Mouse (Mus musculus) heart, embryonic 11.5 days (tissue): ENCODE measurements at regions not wholly inside any gene's neighbourhood (a gene's known extent, or its start where the extent isn't known, plus 50 kb on each side); places are given as distances from the start of the nearest gene placed in this dataset.

Experiments
- ATAC-seq: fragments of 200-750 bp; cut with Nextera tagmentation; replicated peaks from 2 replicates; pipeline ENCODE4 v1.8.0; 2017; ENCODE audit warnings: moderate library complexity; ENCODE audit not compliant: insufficient number of reproducible peaks, low FRiP score, low TSS enrichment
- H3K27ac ChIP-seq: fragments of 300-500 bp; sonication (generic); 2 replicates; pipeline ENCODE4 v1.5.1; 2014; ENCODE audit warnings: mild to moderate bottlenecking, low read depth, low read length
- H3K27me3 ChIP-seq: fragments of 300-500 bp; sonication (generic); 2 replicates; pipeline ENCODE4 v1.6.1; 2014; ENCODE audit warnings: mild to moderate bottlenecking, low read length, mixed read lengths; ENCODE audit not compliant: control insufficient read depth, insufficient read depth
- H3K36me3 ChIP-seq: fragments of 300-500 bp; sonication (generic); 2 replicates; pipeline ENCODE4 v1.6.1; 2014; ENCODE audit warnings: mild to moderate bottlenecking, low read length, moderate library complexity, mixed read lengths; ENCODE audit not compliant: control insufficient read depth, insufficient read depth
- H3K4me1 ChIP-seq: fragments of 300-500 bp; sonication (generic); 2 replicates; pipeline ENCODE4 v1.6.1; 2014; ENCODE audit warnings: low read length; ENCODE audit not compliant: control insufficient read depth, insufficient read depth
- H3K4me2 ChIP-seq: fragments of 300-500 bp; sonication (generic); 2 replicates; pipeline ENCODE4 v1.6.1; 2014; ENCODE audit warnings: mild to moderate bottlenecking, moderate library complexity
- H3K4me3 ChIP-seq: fragments of 300-500 bp; sonication (generic); 2 replicates; pipeline ENCODE4 v1.5.1; 2014; ENCODE audit warnings: low read depth, low read length
- H3K9ac ChIP-seq: fragments of 300-500 bp; sonication (generic); 2 replicates; pipeline ENCODE4 v1.6.1; 2014; ENCODE audit warnings: mild to moderate bottlenecking, low read depth, low read length, moderate library complexity
- H3K9me3 ChIP-seq: fragments of 300-500 bp; sonication (generic); replicated peaks from 2 replicates; pipeline ENCODE4 v1.6.1; 2016; ENCODE audit warnings: low read length; ENCODE audit not compliant: control insufficient read depth
- WGBS: fragments of 180-500 bp; shearing (Covaris S2); extraction: QIAGEN DNeasy Blood & Tissue Kit; methylation state at CpG from one replicate; pipeline ENCODE4 v1.1.7; 2014; ENCODE audit not compliant: insufficient replicate concordance; 5-methylcytosine and 5-hydroxymethylcytosine counted together

DNA sequence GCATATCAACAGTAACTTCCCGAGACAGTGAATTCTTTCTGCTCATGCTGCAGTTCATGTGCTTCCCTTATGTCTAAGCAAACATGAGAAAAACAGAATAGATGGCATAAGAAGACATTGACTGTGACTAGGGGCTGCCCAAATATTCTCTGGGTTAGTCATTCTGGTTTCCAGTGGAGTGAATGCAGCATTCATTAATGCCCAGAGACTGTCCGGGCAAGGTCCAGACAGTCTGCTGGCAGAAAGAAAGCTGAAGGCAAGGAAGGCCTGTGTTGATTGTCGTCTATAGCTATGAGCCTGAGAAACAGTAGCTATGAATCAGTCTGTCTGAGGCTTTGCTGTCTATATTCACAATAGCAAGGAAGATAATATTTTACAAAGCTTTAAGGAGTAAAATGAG is 537.9 kb upstream of the Jag1 start:
- Histone ChIP-seq H3K9me3 (no peaks in the 10 kb centered on the region), H3K27me3 (no peaks in the 10 kb centered on the region), H3K4me1 (0 out of 2 replicates have a peak, but pooled peaks cover under 1% of the 10 kb centered on the region), H3K36me3 (no peaks in the 10 kb centered on the region), H3K4me3 (no peak overlapping the region), H3K27ac (no peak overlapping the region), H3K9ac (no peak overlapping the region), H3K4me2 (no peak overlapping the region)
- 72% methylated on average over 3 of the region's 3 CpGs for WGBS
- ATAC-seq, result no peak

- Histone ChIP-seq H3K27me3 (no peaks in the 10 kb centered on the region), H3K4me2 (no peak overlapping the region), H3K4me1 (0 out of 2 replicates have a peak, but pooled peaks cover 3% of the 10 kb centered on the region), H3K4me3 (no peak overlapping the region), H3K27ac (no peak overlapping the region), H3K36me3 (no peaks in the 10 kb centered on the region), H3K9me3 (no peaks in the 10 kb centered on the region), H3K9ac (no peak overlapping the region)
- 22% methylated on average over 2 of the region's 2 CpGs for WGBS
- ATAC-seq, result no peak
Observed at GRCm38 (mm10) chr2:137644160-137644559, 527.7 kb upstream of the Jag1 start.

- Histone ChIP-seq H3K36me3 (no peaks in the 10 kb centered on the region), H3K27ac (0 out of 2 replicates have a peak overlapping the region, but pooled peaks have one; percentile 10), H3K4me3 (no peak overlapping the region), H3K9me3 (no peaks in the 10 kb centered on the region), H3K4me1 (0 out of 2 replicates have a peak, but pooled peaks cover 3% of the 10 kb centered on the region), H3K4me2 (no peak overlapping the region), H3K27me3 (no peaks in the 10 kb centered on the region), H3K9ac (no peak overlapping the region)
- 43% methylated on average over 10 of the region's 10 CpGs for WGBS
- no peak; the same call in 1 of the 2 replicates for ATAC-seq
Observed at GRCm38 (mm10) chr2:137643269-137644055, 527.0 kb upstream of the Jag1 start.

- ATAC-seq, result no peak
- H3K4me3 ChIP-seq, result no peak overlapping the region
- H3K9ac ChIP-seq, result no peak overlapping the region
- H3K4me2 ChIP-seq, result no peak overlapping the region
- H3K9me3 ChIP-seq, result no peaks in the 10 kb centered on the region
- H3K36me3 ChIP-seq, result no peaks in the 10 kb centered on the region
- no peaks in the 10 kb centered on the region for H3K4me1 ChIP-seq
- H3K27ac ChIP-seq, result no peak overlapping the region
- no peaks in the 10 kb centered on the region for H3K27me3 ChIP-seq
- WGBS, result 53% methylated on average over 4 of the region's 4 CpGs
Observed at GRCm38 (mm10) chr2:137635019-137635621, 518.7 kb upstream of the Jag1 start.

- H3K4me3 ChIP-seq, result no peak overlapping the region
- H3K27ac ChIP-seq, result no peak overlapping the region
- no peaks in the 10 kb centered on the region for H3K9me3 ChIP-seq
- ATAC-seq, result no peak
- no peak overlapping the region for H3K4me2 ChIP-seq
- no peaks in the 10 kb centered on the region for H3K27me3 ChIP-seq
- WGBS, result 81% methylated on average over 3 of the region's 3 CpGs
- H3K4me1 ChIP-seq, result no peaks in the 10 kb centered on the region
- H3K36me3 ChIP-seq, result no peaks in the 10 kb centered on the region
- H3K9ac ChIP-seq, result no peak overlapping the region
Observed at GRCm38 (mm10) chr2:137616637-137617036, 500.2 kb upstream of the Jag1 start.

DNA sequence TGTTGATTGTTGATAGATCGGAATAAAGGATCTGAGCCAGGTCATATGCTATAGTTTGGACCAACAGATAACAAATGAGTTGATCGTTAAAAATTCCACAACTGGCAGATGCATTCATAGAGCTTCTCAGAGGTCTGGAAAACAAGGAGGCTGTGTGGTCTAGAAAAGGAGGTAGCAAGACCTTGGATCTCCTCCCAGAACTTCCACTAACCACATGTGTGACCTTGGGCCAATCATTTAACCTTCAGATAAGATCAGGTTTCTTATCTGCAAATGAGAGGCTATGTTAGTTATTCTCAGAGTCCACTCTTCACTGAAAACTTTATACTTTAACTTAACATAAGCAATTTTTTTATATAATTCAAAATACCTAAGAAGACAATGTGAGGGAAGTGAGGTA is 497.3 kb upstream of the Jag1 start:
- Histone ChIP-seq H3K9ac (no peak overlapping the region), H3K27me3 (no peaks in the 10 kb centered on the region), H3K9me3 (no peaks in the 10 kb centered on the region), H3K27ac (no peak overlapping the region), H3K4me3 (no peak overlapping the region), H3K4me2 (no peak overlapping the region), H3K36me3 (no peaks in the 10 kb centered on the region), H3K4me1 (no peaks in the 10 kb centered on the region)
- 87% methylated on average over 2 of the region's 2 CpGs for WGBS
- ATAC-seq, result no peak

- Histone ChIP-seq H3K9me3 (no peaks in the 10 kb centered on the region), H3K36me3 (no peaks in the 10 kb centered on the region), H3K4me1 (no peaks in the 10 kb centered on the region), H3K27me3 (no peaks in the 10 kb centered on the region), H3K4me3 (no peak overlapping the region), H3K27ac (no peak overlapping the region), H3K4me2 (no peak overlapping the region), H3K9ac (no peak overlapping the region)
- 46% methylated on average over 6 of the region's 6 CpGs for WGBS
- no peak for ATAC-seq
Observed at GRCm38 (mm10) chr2:137608506-137608905, 492.1 kb upstream of the Jag1 start.

DNA sequence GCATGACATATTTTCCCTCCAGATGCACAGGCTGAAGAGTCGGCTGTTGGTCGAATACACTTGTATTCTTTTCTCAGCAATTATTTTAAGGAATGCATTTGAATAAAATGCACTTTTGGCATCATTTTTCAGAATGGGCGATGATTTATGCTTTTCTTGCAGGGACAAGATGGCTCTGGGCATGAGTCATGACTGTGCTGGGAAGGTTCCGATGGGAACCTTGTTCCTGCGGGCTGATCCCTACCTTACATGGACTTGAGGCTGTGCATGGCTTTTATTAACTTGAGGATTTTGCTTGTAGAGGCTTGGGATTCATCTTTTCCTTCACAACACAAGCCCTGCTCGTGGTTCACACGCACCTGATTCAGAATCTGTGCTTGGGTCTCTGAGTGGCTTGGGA is 481.7 kb upstream of the Jag1 start:
- Histone ChIP-seq H3K4me3 (no peak overlapping the region), H3K36me3 (no peaks in the 10 kb centered on the region), H3K27me3 (no peaks in the 10 kb centered on the region), H3K27ac (no peak overlapping the region), H3K4me1 (no peaks in the 10 kb centered on the region), H3K4me2 (no peak overlapping the region), H3K9me3 (no peaks in the 10 kb centered on the region), H3K9ac (no peak overlapping the region)
- ATAC-seq, result no peak
- 83% methylated on average over 7 of the region's 7 CpGs for WGBS

DNA sequence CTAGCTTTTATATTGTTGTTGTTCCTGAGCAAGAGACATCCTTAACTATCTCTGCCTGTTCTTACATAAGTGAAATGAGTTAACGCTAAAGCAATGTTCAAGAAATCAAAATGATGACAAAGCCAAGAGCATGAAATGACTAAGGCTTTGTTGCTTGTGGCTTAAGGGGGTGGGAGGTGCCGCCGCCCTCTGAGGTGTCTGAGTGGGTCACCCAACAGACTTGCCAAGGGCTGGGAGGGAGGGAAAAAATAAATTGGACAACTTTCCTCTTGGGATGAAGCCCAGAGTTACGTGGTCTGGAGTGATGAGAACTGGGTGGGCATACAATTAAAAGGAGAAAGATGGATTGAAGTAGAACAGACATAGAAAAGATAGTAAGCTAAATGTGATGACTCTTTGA is 478.1 kb upstream of the Jag1 start:
- Histone ChIP-seq H3K27me3 (no peaks in the 10 kb centered on the region), H3K27ac (no peak overlapping the region), H3K4me3 (no peak overlapping the region), H3K4me2 (no peak overlapping the region), H3K36me3 (no peaks in the 10 kb centered on the region), H3K4me1 (no peaks in the 10 kb centered on the region), H3K9me3 (no peaks in the 10 kb centered on the region), H3K9ac (no peak overlapping the region)
- ATAC-seq, result no peak
- WGBS, result 77% methylated on average over 4 of the region's 4 CpGs
